Mouse (Mus musculus) lung, postnatal 0 days (tissue): Measurements from ENCODE around the gene Lenep.

Experiments used
- CTCF ChIP-seq: IDR thresholded peaks from 2 replicates; pipeline ENCODE4 v1.5.1; 2016; ENCODE audit warnings: antibody characterized with exemption, mild to moderate bottlenecking
- EP300 ChIP-seq: IDR thresholded peaks from 2 replicates; pipeline ENCODE4 v1.6.1; 2016; ENCODE audit warnings: antibody characterized with exemption, mild to moderate bottlenecking, control low read depth

- TF ChIP-seq CTCF (no peak), EP300 (no peak)
Measured at GRCm38 (mm10) chr3:89440691-89441090, 38.1 kb upstream of the Lenep start.
